Mouse (Mus musculus): ENCODE results near the gene Stat5a. TPM values are rescaled to one million over a fixed set of nuclear protein-coding genes. Genes with fewer than 3 reads are reported as not detected.

The Stat5a gene
- 1 to 10 TPM; 1.1 to 1.5 TPM for total RNA-seq (2021)

DNA sequence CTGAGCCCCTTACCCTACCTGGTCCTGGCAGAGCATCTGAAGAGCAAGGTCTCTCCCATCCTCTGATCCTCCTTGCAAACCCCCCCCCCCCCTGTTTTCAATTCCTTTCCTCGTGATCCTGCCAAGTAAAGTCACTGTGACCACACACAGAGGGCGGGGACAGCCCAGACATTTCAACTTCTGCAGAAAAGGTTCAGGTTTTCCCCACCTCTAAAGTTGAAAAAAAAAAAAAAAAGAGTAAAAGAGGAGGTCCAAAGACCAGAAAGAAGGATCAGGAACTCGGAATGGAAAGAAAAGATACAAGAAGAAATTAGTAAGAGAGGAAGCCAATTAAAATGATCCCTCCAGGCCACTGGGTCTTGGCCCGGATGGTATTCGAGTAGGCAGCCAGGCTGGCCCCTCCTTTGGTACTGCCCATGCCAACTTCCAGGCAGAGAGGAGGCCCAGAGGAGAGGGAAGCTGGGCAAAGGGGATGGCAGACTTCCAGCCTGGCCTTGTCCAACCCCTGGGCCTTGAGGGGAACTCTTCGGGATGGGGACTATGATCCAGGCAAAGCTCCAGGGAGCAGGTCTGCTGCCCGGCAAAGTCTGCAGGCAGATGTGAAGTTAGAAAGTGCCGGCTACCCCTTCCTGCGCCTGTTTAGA is at the start of gene Stat5a:
Stat5a (plus strand) TSS at position 417 of the 644 bp plus-strand sequence.
- peak; percentile 40 to 64 for DNase-seq

DNA sequence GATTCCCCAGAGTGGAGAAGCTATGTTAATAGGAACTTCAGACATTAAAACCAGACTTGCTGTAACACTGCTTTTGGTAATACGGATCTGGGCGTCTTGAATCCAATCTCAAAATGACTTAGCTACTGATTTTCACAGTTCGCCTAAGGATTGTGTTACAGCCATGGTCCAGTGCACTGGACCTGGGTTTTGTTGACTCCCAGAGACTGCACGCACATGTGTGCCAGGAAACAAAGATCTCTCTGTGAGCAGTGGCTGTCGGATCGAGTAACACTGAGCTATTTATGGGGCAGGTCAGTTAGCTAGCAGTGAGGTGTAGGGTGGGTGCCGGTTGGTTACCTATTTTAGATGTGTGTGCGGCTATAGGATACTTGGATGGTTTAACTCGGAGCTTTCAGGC is 48.6 kb upstream of the Stat5a start:
- no peak for DNase-seq

DNA sequence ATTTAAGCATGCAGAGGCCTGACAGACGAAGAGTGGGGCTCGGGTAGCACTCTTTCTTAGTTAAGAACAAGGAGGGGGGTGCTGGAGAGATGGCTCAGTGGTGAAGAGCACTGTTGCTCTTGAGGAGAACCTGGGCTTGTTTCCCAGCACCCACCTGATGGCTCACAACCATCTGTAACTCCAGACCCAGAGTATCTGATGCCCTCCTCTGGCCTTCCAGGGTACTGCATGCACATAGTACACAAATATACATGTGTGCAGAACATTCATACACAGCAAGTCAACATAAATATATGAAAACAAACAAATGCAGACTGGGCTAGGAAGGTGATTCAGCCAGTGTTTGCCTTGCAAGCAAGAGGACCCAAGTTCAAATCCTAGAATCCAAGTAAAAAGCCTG is 48.0 kb upstream of the Stat5a start:
- DNase-seq: no peak

DNA sequence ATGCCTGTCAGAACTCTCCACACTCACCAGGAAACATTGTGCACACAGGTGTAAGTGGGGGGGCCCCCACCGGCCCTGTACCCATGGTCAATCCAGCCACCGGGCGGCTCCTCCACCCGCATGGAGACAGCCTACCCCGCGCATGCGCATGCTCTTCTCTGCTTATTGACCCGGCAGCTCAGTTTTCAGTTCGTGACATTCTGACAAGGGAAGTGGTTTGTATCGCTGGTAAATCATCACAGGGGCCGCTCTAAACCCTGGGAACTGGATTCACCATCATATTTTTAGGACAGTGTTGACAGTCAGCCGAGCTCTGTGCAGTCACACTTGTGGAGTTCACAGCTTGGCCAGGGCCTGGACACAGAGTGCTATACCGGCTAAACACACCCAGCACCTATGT is 44.7 kb upstream of the Stat5a start:
- DNase-seq: no peak

GRCm38 (mm10) chr11:100816342-100816741 is 42.8 kb upstream of the Stat5a start:
- no peak for DNase-seq

GRCm38 (mm10) chr11:100816801-100817200 is 42.4 kb upstream of the Stat5a start:
- DNase-seq: no peak

- DNase-seq: no peak
Observed at GRCm38 (mm10) chr11:100817311-100817710, 41.8 kb upstream of the Stat5a start.

- DNase-seq: no peak
Observed at GRCm38 (mm10) chr11:100818359-100819012, 40.7 kb upstream of the Stat5a start.

GRCm38 (mm10) chr11:100819048-100819447 is 40.1 kb upstream of the Stat5a start:
- no peak for DNase-seq

GRCm38 (mm10) chr11:100819626-100820025 is 39.5 kb upstream of the Stat5a start:
- DNase-seq: no peak

GRCm38 (mm10) chr11:100820047-100820446 is 39.1 kb upstream of the Stat5a start:
- no peak for DNase-seq

DNA sequence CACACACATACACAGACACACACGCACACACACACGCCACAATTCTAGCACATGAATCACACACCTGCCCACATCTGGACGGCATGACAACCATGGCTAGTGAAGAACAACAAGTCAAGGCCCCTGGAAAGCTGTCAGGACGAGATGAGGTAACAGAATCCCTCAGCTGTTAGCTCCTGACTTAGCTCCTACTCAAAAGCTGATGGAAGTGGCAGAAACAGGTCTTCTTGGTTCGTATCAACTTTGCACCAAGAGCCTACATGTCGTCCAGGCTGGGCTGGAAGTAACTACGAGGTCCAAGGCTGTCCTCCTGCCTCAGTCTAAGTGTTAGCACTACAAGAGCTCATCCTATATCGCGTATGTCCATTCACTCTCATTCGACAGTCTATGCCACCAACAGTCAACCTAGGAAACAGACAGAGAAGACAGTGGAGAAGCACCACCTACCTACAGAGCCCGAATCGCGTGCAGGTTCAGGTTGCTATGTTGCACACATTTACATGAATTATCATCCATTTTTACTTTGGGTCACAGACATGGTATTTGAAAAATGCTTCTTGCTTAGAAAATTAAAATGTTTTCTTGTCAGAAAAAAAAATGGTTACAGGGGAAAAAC is 37.4 kb upstream of the Stat5a start:
- no peak for DNase-seq

- no peak for DNase-seq
Observed at GRCm38 (mm10) chr11:100822365-100822764, 36.8 kb upstream of the Stat5a start.

- DNase-seq: no peak
Observed at GRCm38 (mm10) chr11:100823543-100824313, 35.4 kb upstream of the Stat5a start.

DNA sequence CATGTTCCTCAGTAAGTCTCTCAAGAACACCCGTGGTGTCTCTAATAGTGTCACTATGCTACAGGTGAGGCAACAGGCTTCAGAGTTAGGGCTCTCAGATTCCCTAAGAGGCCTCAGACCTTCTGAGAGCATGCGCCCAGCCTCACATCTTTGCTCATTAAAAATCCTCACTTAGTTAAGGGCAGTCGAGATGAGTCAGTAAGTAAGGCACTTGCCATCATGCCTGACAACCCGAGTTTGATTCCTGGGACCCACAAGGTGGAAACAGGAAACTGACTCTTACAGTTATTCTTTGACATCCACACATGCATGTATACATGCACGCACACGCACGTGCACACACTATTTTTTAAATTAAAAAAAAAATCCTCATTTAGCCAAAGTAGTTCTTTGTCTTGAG is 34.7 kb upstream of the Stat5a start:
- no peak for DNase-seq

- DNase-seq: no peak
Observed at GRCm38 (mm10) chr11:100825451-100825850, 33.7 kb upstream of the Stat5a start.

DNA sequence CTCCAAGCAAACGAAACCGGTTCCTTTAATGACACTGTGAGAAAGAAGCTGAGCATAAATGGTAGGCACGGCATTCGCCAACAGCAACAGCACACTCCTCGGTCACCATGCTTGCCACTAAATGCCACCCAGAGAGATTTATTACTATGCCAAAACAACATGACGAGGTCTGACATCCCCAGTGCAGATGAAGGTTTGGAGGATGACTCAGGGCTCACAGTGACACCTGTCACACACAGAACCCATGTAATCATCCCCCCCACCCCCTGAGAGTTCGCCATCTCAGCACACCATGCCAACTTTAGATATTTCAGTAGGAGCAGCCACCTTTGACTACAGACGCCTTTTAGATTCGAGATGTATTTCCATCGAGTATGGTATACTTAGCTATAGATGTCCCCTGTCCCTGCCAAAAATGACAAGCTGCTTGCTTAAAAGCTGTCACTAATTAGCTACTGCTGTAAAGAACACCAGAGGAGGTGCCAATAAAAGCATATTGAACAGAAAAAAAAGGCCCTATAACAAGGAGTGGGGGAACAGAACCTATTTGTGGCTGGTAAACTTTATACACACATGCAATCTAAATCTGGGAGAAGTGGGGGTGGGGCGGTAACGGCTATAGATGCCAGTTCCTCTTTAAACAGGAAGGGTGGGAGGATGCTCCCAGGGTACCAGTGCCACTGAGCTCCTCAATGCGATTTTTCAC is 32.8 kb upstream of the Stat5a start:
- DNase-seq: no peak

- DNase-seq: no peak
Observed at GRCm38 (mm10) chr11:100828676-100829151, 30.4 kb upstream of the Stat5a start.

DNA sequence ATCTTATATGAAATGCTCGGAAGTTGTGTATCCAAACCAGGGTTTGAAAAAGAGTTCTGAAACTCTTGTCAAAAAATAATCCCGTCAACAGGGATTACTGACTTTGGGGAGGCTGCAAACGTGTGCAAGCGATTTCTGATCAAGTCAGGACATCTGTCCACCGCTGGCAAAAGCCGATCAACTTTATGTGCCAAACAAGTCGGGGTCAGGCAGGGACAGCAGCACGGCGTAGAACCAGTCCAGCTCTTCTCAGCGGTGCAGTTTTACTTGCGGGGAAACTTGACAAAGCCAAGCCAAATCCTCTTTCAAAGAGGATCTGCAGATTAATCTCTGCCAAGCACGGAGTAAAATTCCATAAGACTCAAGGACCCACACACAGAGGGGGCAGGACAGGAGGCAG is 29.5 kb upstream of the Stat5a start:
- no peak for DNase-seq

- no peak for DNase-seq
Observed at GRCm38 (mm10) chr11:100831396-100831795, 27.8 kb upstream of the Stat5a start.

DNA sequence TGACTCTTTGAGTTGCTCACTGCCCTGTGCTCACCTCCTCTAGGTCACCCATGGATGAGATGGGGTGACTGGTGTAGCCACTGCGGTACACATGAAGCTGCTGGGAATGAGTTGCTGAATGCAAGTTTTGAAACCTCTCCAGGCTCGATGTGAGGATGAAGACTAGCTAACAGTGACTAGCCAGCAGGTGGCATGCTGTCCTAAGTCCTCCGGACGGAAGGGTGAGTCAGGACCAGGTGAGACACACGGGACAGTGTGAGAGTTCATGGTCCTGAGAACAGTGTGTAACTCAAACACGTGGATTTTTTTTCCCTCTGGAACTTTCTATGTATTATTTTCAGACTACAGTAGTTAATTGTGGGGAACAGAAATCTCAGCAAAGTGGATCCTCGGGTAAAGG is 25.7 kb upstream of the Stat5a start:
- DNase-seq: no peak

All from layer of hippocampus, postnatal 36 days (tissue).